ENCODE assay signal across 18 mouse cellular contexts in the genomic region with DNA sequence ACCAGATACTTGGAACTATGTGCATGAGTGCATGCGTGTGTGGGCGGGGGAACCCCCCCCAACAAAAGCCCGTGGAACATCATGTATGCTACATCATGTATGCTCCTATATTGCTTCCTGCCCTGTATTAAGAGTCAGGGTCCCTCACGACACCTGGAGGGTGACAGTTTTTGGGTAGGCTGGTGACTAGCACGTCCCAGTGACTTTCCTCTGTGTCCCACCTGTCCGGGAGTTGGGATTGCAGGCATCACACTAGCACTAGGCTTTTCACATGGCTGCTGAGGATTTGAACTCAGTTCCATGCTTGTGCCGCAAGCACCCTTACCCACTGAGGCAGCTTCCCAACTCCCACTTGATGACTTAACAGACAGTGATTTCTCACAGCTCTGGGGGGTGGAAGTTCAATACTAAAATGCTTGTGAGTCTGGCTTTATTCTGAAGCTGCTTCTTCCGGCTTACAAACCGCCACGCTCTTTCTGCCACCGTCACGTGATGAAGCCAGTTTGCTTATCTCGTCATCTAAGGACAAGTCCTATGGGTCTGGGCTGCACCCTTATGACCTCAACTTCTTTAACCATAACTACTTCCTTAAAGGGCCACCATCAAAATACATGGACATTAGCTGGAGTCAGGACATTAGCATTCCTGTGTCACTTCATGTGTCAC. TPM values are rescaled to one million over a fixed set of nuclear protein-coding genes. Genes with fewer than 3 reads are reported as not detected.
DNase-seq lines count a peak whose midpoint lies in the region; ATAC-seq lines count a peak whose summit lies in the region.
"Had no signal": no experiment of that assay in that cellular context is flagged by ENCODE, and none has a peak within 500 bp of the region (broad histone marks: within the 10 kb centered on the region; RNA-seq: fewer than 3 reads in every experiment).

No protein-coding gene starts in this region.

- H3K9ac ChIP-seq in hindbrain, embryonic 14.5 days: no peak overlapping the region
- H3K9ac ChIP-seq: embryonic facial prominence, embryonic 12.5 days; liver, embryonic 14.5 days had no signal

- H3K9me3 ChIP-seq in hindbrain, embryonic 14.5 days (ENCODE audit: control insufficient read depth, low read length): no peaks in the 10 kb centered on the region
- no peaks in the 10 kb centered on the region for H3K9me3 ChIP-seq in hindbrain, embryonic 10.5 days
- H3K9me3 ChIP-seq in limb, embryonic 10.5 days (replicated peaks): no peaks in the 10 kb centered on the region
- H3K9me3 ChIP-seq: embryonic facial prominence, embryonic 12.5 days had no signal

- ATAC-seq in CD4-positive, CD25-positive, alpha-beta regulatory T cell, adult 4 months: no peak
- ATAC-seq in hindbrain, embryonic 14.5 days (ENCODE audit: low FRiP score): no peak

- peak; percentile 23 for DNase-seq in CD4-positive, CD25-positive, alpha-beta regulatory T cell, adult 2 months (ENCODE audit: low read depth, low spot score)
- no peak for DNase-seq in hindbrain, embryonic 14.5 days (ENCODE audit: low spot score)
- DNase-seq in hindbrain, embryonic 10.5 days (ENCODE audit: low spot score): no peak
- DNase-seq in 416B (ENCODE audit: low read depth): peak; percentile 39
- peak; percentile 20 for DNase-seq in limb, embryonic 10.5 days (ENCODE audit: low spot score)
- DNase-seq in frontal cortex, postnatal 14 days (ENCODE audit: low spot score in 2 of 2): no peak
- no peak for DNase-seq in retina, postnatal 1 day
- DNase-seq: adrenal gland, adult 2 months; kidney, adult 11 months; kidney, postnatal 14 days; lung, postnatal 10 days; right cerebral cortex, postnatal 14 days had no signal

- peaks cover 9% of the 10 kb centered on the region; the same call in 1 of the 2 replicates for H3K4me1 ChIP-seq in hindbrain, embryonic 14.5 days (replicated peaks; ENCODE audit: control insufficient read depth, insufficient read depth, low read length)
- H3K4me1 ChIP-seq in hindbrain, embryonic 10.5 days (replicated peaks): peaks cover 9% of the 10 kb centered on the region
- H3K4me1 ChIP-seq in limb, embryonic 10.5 days: peaks cover 4% of the 10 kb centered on the region; the same call in 1 of the 2 replicates
- H3K4me1 ChIP-seq: embryonic facial prominence, embryonic 12.5 days had no signal

- H3K27me3 ChIP-seq in hindbrain, embryonic 14.5 days (ENCODE audit: control insufficient read depth, insufficient read depth, low read length): no peaks in the 10 kb centered on the region; the same call in 1 of the 2 replicates
- peaks cover 33% of the 10 kb centered on the region for H3K27me3 ChIP-seq in hindbrain, embryonic 10.5 days (ENCODE audit: insufficient read depth, poor library complexity, severe bottlenecking)
- H3K27me3 ChIP-seq in limb, embryonic 10.5 days (ENCODE audit: low read depth, poor library complexity, severe bottlenecking): peaks cover 4% of the 10 kb centered on the region; the same call in 1 of the 2 replicates
- H3K27me3 ChIP-seq: embryonic facial prominence, embryonic 12.5 days had no signal

- H3K4me3 ChIP-seq in hindbrain, embryonic 14.5 days (replicated peaks; ENCODE audit: low read length): no peak overlapping the region
- H3K4me3 ChIP-seq in hindbrain, embryonic 10.5 days: no peak overlapping the region
- H3K4me3 ChIP-seq in limb, embryonic 10.5 days: no peak overlapping the region
- H3K4me3 ChIP-seq: embryonic facial prominence, embryonic 12.5 days; myocyte had no signal

- WGBS in hindbrain, embryonic 14.5 days: 81% methylated on average over 13 of the region's 13 CpGs
- 85% methylated on average over 13 of the region's 13 CpGs for WGBS in hindbrain, embryonic 10.5 days
- WGBS in limb, embryonic 10.5 days: 89% methylated on average over 13 of the region's 13 CpGs

- no peak overlapping the region for H3K4me2 ChIP-seq in hindbrain, embryonic 14.5 days (replicated peaks)
- H3K4me2 ChIP-seq: embryonic facial prominence, embryonic 12.5 days had no signal

- no peaks in the 10 kb centered on the region for H3K36me3 ChIP-seq in hindbrain, embryonic 14.5 days (replicated peaks; ENCODE audit: control insufficient read depth, insufficient read depth)
- no peaks in the 10 kb centered on the region for H3K36me3 ChIP-seq in hindbrain, embryonic 10.5 days
- H3K36me3 ChIP-seq in limb, embryonic 10.5 days: no peaks in the 10 kb centered on the region
- H3K36me3 ChIP-seq: embryonic facial prominence, embryonic 12.5 days had no signal

- 0 out of 2 replicates have a peak overlapping the region, but pooled peaks have one; percentile 58 for H3K27ac ChIP-seq in hindbrain, embryonic 14.5 days
- no peak overlapping the region for H3K27ac ChIP-seq in hindbrain, embryonic 10.5 days
- no peak overlapping the region for H3K27ac ChIP-seq in limb, embryonic 10.5 days
- H3K27ac ChIP-seq: embryonic facial prominence, embryonic 12.5 days; liver, embryonic 14.5 days had no signal

RNA-seq across cellular contexts. Expression of gene Rpl36-ps4, which starts 49.2 kb away (rescaled TPM):
- not detected for polyA plus RNA-seq in CD4-positive, CD25-positive, alpha-beta regulatory T cell, adult 4 months (2017; shearing (Covaris generic))
- polyA plus RNA-seq in hindbrain, embryonic 14.5 days (2014; fragmentation: Nextera tagmentation; extraction: Ambion mirVana): not detected in 2 replicates
- not detected in 2 replicates for polyA plus RNA-seq in hindbrain, embryonic 10.5 days (2016; fragmentation: Nextera tagmentation; extraction: Ambion mirVana)
- polyA plus RNA-seq in limb, embryonic 10.5 days (2016; fragmentation: Nextera tagmentation; extraction: Ambion mirVana): not detected in 2 replicates
- polyA plus RNA-seq: adrenal gland, adult 2 months; brain, embryonic 14.5 days; embryonic facial prominence, embryonic 12.5 days; heart, embryonic 14.5 days; liver, embryonic 14.5 days; myocyte had no signal

Comparison
In these comparisons a context has a peak if more than half of its experiments do, and no peak if none do; other contexts are left out.
1. DNase-seq: peak in CD4-positive, CD25-positive, alpha-beta regulatory T cell, adult 2 months (single experiment), 416B (single experiment) and limb, embryonic 10.5 days (single experiment); none in hindbrain, embryonic 14.5 days (single experiment), hindbrain, embryonic 10.5 days (single experiment), frontal cortex, postnatal 14 days (0 of 2) and retina, postnatal 1 day (single experiment).